Mouse (Mus musculus) cerebellum, adult 2 months (tissue): ENCODE measurements around the gene Eif3i. TPM values are rescaled to one million over a fixed set of nuclear protein-coding genes. Genes with fewer than 3 reads are reported as not detected.

Experiments
- DNase-seq, 2 experiments: peaks; one replicate each; pipeline ENCODE4 v3.0.0; 2021
- H3K27ac ChIP-seq: fragments of 200-500 bp; 2 replicates; pipeline ENCODE4 v1.5.1; 2012; ENCODE audit warnings: low read length, control low read depth, inconsistent platforms; ENCODE audit not compliant: insufficient read depth
- H3K27me3 ChIP-seq: fragments of 200-500 bp; 2 replicates; pipeline ENCODE4 v1.6.1; 2012; ENCODE audit warnings: inconsistent platforms, mild to moderate bottlenecking, low read length, moderate library complexity; ENCODE audit not compliant: control insufficient read depth, insufficient read depth
- H3K4me1 ChIP-seq: fragments of 200-500 bp; 2 replicates; pipeline ENCODE4 v1.6.1; 2011; ENCODE audit warnings: low read length; ENCODE audit not compliant: control insufficient read depth, insufficient read depth
- H3K4me3 ChIP-seq: fragments of 200-500 bp; replicated peaks from 2 replicates; pipeline ENCODE3; 2011; ENCODE audit warnings: mild to moderate bottlenecking, low read depth, low read length, control low read depth; ENCODE audit not compliant: insufficient read depth
- CTCF ChIP-seq: fragments of 200-500 bp; IDR thresholded peaks from 2 replicates; pipeline ENCODE4 v1.5.1; 2011; ENCODE audit warnings: low read depth, mild to moderate bottlenecking, control low read depth, low read length, moderate library complexity, borderline replicate concordance; ENCODE audit not compliant: insufficient read depth
- POLR2A ChIP-seq: fragments of 200-500 bp; IDR thresholded peaks from 2 replicates; pipeline ENCODE4 v1.6.1; 2011; ENCODE audit warnings: low read length, control low read depth, borderline replicate concordance; ENCODE audit not compliant: insufficient read depth
- WGBS: fragments of 180-500 bp; shearing (Covaris S2); methylation state at CpG from one replicate; pipeline ENCODE4 v1.1.7; 2018; 5-methylcytosine and 5-hydroxymethylcytosine counted together
- polyA plus RNA-seq: library from polyadenylated mRNA; depleted of rRNA; stranded (reverse); fragments of >200 nt; gene quantifications from 2 replicates; pipeline ENCODE4 v1.2.3, GENCODE M21; 2012

The Eif3i gene
- polyA plus RNA-seq, 1 experiment = 232 TPM

DNA sequence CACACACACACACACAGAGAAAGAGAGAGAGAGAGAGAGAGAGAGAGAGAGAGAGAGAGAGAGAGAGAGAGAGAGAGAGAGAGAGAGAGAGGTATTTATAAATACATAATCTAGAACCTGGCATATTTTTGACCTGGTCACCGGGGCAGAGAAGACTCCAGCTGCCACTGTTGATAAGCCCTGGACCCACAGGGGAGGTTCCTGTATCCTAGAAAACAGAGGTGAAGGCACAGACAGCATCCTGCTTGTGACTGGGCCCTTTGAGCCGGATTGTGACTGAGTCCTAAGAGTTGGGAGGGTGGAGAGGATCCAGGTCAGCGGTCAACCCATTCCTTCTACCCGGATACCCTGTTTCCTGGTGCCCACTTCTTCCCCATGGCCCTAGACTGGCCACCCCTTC, 11.6 kb downstream of the Eif3i start:
- Histone ChIP-seq H3K4me1 (no peaks in the 10 kb centered on the region), H3K4me3 (no peak overlapping the region), H3K27me3 (no peaks in the 10 kb centered on the region), H3K27ac (no peak overlapping the region)
- TF ChIP-seq CTCF (no peak), POLR2A (no peak)
- no peak for DNase-seq
- WGBS = 73% methylated on average over 4 of the region's 4 CpGs

DNA sequence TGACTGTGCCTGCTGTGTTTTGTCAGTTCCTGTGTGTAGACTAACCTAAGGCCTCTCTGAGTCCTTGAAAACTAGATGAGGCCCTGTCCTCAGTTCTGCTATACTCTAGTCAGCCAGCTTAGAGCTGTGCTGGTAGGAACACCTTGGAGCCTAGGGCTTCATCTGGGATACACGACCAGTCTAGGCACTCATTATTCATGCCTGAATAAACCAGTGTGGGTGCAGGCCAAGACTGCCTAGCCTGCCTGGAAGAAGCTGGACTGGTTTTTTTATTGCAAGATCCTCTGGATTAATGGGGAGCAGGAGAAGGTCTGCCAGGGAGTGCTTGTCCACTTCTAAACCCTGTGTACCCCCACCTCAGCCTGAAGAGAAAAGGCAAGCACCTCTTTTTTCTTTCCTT, 13.5 kb downstream of the Eif3i start:
- no peak for DNase-seq

DNA sequence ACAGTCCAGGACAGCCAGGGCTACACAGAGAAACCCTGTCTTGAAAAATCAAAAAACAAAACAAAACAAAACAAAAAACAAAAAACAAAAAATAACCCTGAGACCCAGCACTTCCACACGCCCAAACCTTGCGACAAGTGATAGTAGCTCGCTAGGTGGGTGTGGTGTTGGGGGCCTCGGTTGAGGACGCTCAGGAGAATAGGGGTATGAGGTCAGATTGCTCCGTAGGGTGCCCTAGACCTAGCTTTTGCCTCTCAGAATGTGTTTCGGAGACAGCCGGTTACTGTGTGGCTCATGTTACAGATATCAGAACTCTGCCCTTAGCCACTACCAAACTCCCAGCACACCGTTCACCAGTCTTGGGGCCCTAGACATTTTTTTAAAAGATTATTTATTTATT, 14.7 kb downstream of the Eif3i start:
- no peak for DNase-seq
- no peaks in the 10 kb centered on the region for H3K27me3 ChIP-seq
- H3K27ac ChIP-seq = no peak overlapping the region
- 89% methylated on average over 9 of the region's 9 CpGs for WGBS
- H3K4me1 ChIP-seq = no peaks in the 10 kb centered on the region
- TF ChIP-seq CTCF (no peak), POLR2A (no peak)
- H3K4me3 ChIP-seq = no peak overlapping the region

More for the DNA sequence above, 13.5 kb downstream of the Eif3i start:
- no peak overlapping the region for H3K4me3 ChIP-seq
- H3K27ac ChIP-seq = no peak overlapping the region
- WGBS = 13% methylated on average over 1 of the region's 1 CpGs
- TF ChIP-seq CTCF (no peak), POLR2A (no peak)
- no peaks in the 10 kb centered on the region for H3K4me1 ChIP-seq
- H3K27me3 ChIP-seq = no peaks in the 10 kb centered on the region

DNA sequence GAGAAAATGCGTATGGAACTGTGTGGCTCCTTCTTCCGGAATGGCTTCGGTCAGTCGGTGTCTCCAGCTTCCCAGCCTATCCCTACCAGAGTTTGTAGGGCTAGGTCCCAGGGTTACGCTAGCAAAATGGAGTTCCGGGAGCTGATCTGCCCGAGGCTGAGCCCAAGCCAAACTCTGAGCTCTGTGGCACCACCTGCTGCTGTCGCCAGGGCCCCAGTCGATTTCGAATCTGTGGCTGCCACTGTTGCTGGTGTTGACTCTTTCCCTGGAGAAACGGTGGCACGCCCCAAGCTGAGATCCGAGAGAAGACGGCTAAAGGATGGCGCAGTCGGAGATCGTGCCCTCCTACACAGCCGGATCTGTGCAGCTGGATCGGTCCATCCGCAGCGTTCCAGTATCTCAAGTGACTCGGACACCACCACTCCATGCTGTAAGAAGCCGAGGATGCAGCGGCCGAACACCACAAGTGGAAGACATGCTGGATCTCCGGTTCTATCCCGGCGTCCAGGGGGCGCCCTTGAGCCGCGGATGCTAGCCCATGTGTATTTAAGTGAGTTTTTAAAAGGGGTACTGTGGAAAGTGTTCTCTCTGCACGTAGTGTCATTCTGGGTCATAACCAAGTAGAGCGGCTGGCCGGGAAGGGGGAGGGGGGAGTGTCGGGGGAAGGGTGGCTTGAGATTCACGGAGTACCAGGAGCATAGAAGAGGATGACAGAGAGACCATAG, 15.4 kb downstream of the Eif3i start:
- H3K4me3 ChIP-seq = peak overlapping the region; percentile 57
- DNase-seq = peak; percentile 69 to 80
- H3K27ac ChIP-seq = no peak overlapping the region
- WGBS = 3% methylated on average over 36 of the region's 36 CpGs
- H3K4me1 ChIP-seq = no peaks in the 10 kb centered on the region
- H3K27me3 ChIP-seq = no peaks in the 10 kb centered on the region
- TF ChIP-seq CTCF = peak; percentile 63
- TF ChIP-seq POLR2A = no peak

DNA sequence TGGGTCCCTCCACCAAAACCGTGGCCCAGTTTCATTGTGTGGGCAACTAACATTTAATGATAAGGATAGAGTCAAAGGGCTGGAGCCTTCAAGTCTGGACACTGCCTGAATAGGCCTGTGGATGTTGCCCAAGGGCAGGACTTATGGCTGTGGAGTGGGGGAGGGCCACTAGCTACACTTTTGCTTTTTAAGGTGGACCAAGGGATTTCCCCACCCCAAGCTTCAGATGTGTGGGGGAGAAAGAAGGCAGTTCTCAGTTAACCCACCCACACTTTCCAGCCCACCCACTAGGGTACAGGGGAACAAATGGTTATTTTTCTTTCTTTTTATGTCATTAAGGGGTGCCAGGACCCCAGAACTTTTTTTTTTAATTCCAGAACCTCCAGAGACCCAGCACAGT, 16.1 kb downstream of the Eif3i start:
- no peaks in the 10 kb centered on the region for H3K4me1 ChIP-seq
- TF ChIP-seq CTCF (no peak), POLR2A (no peak)
- H3K4me3 ChIP-seq = no peak overlapping the region
- DNase-seq = no peak
- H3K27ac ChIP-seq = no peak overlapping the region
- WGBS = 75% methylated on average over 1 of the region's 1 CpGs
- H3K27me3 ChIP-seq = no peaks in the 10 kb centered on the region

DNA sequence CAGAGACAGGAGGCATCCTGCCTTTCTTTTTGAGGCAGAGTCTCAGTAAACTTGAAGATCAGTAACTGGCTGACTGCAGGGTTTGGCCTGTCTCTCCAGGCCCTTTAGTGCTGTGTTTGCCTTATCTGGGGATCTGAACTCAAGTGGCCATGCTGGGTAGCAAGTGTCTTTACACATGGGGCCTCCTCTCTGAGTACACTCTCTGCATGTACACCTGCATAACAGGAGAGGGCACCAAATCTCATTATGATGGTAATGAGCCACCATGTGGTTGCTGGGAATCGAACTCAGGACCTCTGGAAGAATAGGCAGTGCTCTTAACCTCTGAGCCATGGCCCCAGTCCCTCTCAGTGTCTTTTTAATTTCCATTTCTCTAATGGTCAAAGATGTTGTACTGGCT, 18.2 kb downstream of the Eif3i start:
- no peak overlapping the region for H3K4me3 ChIP-seq
- 72% methylated on average over 1 of the region's 1 CpGs for WGBS
- no peak for DNase-seq

DNA sequence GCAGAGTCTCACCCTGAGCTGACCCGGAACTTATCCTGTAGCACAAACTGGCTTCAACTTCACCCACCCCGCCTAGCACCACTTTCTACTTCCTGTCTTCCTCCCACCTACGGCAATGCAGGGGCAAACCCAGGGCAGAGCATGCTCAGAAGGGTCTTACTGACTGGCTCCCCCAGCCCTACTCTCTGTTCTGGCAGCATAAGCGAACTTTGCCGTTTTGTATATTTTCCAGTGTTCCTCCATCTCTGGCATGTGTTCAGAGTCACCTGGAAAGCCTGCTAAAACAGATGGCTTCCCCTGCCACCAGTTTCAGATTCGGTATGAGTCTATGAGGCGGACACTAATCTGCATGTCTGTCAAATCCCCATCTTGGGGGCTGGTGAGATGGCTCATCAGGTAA, 20.1 kb downstream of the Eif3i start:
- Histone ChIP-seq H3K4me3 (no peak overlapping the region), H3K4me1 (no peaks in the 10 kb centered on the region; the same call in 1 of the 2 replicates), H3K27me3 (no peaks in the 10 kb centered on the region), H3K27ac (no peak overlapping the region)
- peak; percentile 40 to 59 for DNase-seq
- TF ChIP-seq CTCF = no peak
- TF ChIP-seq POLR2A = no peak
- 10% methylated on average over 7 of the region's 7 CpGs for WGBS

More for the DNA sequence above, 18.2 kb downstream of the Eif3i start:
- TF ChIP-seq POLR2A = no peak
- TF ChIP-seq CTCF = no peak
- H3K4me1 ChIP-seq = no peaks in the 10 kb centered on the region; the same call in 1 of the 2 replicates
- H3K27ac ChIP-seq = no peak overlapping the region
- H3K27me3 ChIP-seq = no peaks in the 10 kb centered on the region

DNA sequence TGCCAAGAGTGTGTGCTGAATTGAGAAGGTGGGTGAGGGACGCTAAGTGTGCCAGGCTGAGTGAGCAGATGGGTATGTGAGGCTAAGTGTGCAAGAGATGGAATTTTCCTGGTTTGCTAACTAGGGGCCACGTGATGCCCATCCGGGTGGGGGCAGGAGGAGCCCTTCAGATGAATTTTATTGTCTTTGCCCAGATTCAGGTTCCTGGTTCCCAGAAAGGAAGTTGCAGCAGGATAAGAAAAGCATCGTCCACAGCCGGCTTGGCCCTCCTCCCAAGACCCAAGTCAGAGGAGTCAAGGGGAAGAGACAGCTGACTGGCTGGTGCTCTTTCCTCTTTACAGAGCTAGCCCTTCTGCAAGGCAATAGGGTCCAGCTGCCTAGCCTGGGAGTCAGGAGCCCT, 22.0 kb downstream of the Eif3i start, which contains the start of gene Fam167b:
Fam167b (minus strand) TSS at position 84 of the 400 bp plus-strand sequence.
- Histone ChIP-seq H3K4me1 (no peaks in the 10 kb centered on the region; the same call in 1 of the 2 replicates), H3K4me3 (no peak within 1 kb of the TSS), H3K27ac (no peak within 1 kb of the TSS), H3K27me3 (no peaks in the 10 kb centered on the region)
- TF ChIP-seq POLR2A (no peak), CTCF (no peak)
- WGBS = 74% methylated on average over 5 of the region's 5 CpGs
- DNase-seq = no peak
